Mouse (Mus musculus) adrenal gland, postnatal 25 days (tissue): Measurements from ENCODE around the gene Trove2. TPM values are rescaled to one million over a fixed set of nuclear protein-coding genes. Genes with fewer than 3 reads are reported as not detected.
A peak's percentile ranks its signal among the peaks of the same experiment; 100 is the strongest.

ENCODE experiments used
- DNase-seq: peaks from one replicate; pipeline ENCODE4 v3.0.0; 2021; ENCODE audit warnings: mixed read lengths
- long read RNA-seq: library from polyadenylated mRNA; stranded (forward); transcript quantifications from one replicate; pipeline ENCODE4 v2.0.0, GENCODE M21; 2021
- total RNA-seq: library from RNA; stranded (reverse); gene quantifications from 2 replicates; pipeline ENCODE4 v1.2.3, GENCODE M21; 2021

Trove2 gene
- total RNA-seq, result 13.2 and 14.6 TPM in 2 replicates
- long read RNA-seq, full-length matches to known transcripts, result 23 of 27 reads
- long read RNA-seq, partial matches to known transcripts, result 1 of 27 reads
- long read RNA-seq, other reads (novel, unspliced or antisense), result 3 of 27 reads

DNA sequence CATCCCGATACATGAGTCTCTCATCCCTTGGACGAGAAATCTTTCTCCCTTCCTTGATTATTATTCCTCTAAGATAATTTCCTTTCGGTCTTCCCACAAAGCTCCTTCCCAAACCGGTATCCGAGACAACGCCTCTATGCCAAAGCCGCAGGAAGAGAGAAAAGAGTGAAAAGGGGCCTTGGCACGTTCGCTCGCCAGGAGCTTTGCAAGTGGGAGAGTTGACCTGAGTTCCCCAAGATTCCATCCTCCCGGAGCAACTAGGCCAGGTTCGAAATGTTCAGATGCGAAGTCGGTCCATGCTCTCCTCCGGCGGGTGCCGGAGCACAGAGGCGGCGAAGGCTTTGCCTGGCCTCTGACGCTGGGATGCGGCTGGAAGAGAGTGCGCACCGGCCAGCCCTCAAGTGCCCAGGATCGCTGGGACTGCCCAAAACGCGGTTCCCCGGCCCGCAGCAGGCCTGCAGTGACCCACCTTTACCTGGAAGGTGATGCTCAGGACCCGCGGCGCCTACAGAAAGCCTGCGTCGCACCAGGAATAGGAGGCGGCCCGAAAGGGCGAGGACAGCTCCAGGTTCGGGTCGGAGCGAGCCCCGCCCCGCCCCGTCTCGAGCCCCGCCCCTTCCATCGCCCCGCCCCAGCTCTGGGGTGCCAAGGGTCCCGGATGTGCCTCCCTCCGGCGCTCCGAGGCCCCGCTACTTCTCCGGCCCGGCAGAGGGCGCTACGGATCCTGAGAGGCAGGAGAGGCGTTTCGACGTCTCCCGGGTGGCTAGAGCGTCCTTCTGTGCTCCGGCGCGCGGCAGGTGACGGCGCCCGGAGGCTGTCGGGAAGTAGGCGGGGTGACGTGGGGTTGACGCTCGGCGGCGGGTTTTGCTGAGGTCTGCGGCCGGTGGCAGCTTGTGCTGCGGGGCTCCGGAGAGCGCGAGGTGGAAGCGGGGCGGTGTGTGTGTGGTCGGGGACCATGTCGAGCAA, at the start of gene Trove2, which contains the start of gene Uchl5:
Gene Trove2, minus strand, starts transcription at position 623 of the 966 bp plus-strand sequence.
Gene Uchl5, plus strand, starts transcription at position 827 of the 966 bp plus-strand sequence.
- DNase-seq, result peak; percentile 98

DNA sequence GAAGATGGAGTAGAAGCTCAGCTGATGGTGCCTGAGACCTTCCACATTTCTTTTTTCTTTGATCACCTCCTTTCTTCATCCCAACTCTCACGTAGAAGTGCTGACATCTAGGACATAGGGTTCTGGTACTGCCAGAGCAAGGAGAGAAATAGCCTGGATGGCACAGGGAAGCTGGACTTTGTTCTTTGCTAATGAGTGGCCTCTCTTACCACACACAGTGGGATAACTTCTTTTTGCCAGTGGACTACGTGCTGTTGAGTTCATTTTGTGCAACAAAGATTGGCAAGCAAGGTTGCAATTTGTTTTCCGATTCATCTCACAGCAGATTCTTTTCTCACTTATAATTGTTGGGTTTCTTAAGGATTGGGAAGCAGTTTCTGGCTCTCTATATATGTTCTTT, 45.8 kb upstream of the Trove2 start:
- no peak for DNase-seq

GRCm38 (mm10) chr1:143820096-143820877, 43.4 kb upstream of the Trove2 start:
- no peak for DNase-seq

DNA sequence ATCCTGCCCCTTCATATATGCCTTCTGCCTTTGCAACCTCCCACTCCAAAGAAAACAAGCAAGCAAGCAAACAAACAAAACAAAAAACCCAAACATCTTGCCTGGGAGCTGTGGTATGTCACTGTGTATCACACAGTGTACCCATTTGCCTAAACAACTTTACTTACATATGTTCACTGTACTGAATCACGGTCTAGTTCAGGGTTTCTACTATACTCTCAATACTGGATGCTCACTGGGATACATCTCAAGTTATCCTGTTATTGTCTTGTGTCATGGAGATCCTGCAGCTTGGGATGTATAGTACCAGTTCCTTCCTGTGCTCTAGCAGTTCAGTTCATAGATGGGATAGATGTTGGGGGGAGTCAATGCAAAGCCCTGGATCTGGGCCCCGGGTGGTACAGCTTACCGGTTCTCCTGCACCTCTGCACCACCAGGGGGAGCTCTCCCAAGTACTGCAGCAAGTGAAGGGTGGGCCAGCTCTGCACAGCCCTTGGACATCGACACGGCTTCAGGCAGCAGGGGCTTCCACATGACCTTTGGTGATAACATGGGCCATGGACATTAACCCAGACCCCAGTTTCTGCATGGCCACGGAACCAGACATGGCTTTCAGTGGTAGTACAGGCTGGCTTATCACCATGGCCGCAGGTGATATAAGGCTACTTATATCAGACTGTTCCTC, 37.0 kb upstream of the Trove2 start:
- peak; percentile 87 for DNase-seq

- no peak for DNase-seq
Measured at GRCm38 (mm10) chr1:143809062-143809461, 32.2 kb upstream of the Trove2 start.

DNA sequence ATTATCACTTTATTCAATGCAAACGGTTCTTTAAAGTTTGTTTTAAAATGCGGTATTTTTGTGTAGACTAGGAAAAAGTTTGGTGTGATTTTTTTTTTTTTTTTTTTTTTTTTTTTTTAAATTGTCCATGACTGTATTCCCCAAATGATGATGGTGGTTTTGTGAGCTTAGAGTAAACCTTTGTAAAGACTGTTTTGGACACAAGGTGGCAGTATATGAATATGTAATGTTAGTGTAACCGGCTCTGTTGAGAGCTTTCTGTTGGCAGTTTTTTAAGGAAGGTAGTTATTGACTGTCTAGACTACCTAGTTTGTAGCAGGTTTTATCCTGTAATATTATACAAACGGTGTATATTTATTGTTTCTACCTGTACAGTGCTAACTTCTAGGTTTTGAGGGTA, 26.7 kb upstream of the Trove2 start:
- DNase-seq, result no peak

GRCm38 (mm10) chr1:143788584-143789227, 11.8 kb upstream of the Trove2 start:
- DNase-seq, result peak; percentile 50

DNA sequence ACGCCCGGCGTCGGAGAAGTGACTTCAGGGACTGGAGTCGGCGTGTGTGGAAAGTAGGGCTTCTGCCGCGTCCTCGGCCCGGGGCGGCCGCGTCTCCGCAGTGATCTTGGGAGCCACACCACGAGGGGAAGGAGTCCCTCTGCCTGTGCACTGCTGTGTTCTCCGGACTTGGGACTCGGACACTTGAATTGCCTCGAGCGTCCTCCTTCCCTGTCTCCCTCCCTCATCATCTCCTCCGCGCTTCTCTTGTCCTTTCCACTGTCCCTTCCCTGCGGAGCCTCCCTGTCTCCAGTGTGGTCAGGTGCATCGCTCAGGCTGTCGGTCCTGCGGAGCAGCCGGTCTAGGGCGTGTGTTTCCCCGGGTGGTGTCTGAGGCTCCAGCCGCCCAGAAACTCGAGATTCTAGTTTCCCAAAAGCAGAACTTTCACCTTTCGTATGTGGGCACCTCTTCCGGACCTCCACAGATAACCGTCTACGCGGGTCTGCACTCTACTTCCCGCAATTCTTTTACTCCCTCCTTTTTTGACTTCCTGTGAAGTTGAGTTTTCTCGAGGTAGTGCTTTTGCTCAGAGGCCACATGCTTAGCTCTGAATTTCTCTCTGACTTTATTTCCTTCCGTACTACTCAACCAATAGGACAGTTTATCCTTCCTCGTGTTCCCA, 820 bp upstream of the Trove2 start:
- DNase-seq, result peak; percentile 22

DNA sequence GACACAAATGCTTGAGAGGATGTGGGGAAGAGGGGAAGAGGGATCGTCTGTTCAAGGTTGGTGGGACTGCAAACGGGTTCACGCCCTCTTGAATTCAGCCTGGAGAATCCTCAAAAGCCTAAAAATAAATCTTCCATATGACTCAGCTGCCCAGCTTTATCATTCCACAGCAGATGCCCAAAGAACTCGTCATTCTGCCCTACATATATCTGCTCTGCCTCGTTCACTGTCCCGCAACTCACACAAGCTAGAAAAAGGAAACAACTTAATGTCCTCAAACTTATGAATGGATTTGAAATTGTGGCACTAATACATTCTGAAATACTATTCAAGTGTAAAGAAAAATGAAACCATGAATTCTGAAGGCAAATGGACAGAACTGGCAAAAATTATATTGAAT, 3.0 kb downstream of the Trove2 start:
- DNase-seq, result no peak

DNA sequence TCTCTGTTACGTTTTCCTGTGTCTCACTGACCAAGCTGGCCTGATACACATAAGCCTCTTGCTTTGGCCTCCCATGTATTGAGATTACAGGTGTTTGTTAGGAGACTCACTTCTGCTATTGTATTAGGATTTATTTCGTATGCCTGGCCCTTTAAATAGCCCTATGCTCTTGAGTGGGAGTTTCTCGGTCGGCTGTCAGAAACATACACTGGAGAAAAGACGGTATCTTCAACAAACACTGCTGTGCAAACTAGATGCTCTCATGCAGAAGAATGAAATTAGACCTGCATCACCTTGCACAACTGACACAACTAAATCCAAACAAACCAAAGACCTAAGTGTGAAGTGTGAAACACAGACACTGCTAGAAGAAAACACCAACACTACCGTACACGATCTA, 3.8 kb downstream of the Trove2 start:
- no peak for DNase-seq

DNA sequence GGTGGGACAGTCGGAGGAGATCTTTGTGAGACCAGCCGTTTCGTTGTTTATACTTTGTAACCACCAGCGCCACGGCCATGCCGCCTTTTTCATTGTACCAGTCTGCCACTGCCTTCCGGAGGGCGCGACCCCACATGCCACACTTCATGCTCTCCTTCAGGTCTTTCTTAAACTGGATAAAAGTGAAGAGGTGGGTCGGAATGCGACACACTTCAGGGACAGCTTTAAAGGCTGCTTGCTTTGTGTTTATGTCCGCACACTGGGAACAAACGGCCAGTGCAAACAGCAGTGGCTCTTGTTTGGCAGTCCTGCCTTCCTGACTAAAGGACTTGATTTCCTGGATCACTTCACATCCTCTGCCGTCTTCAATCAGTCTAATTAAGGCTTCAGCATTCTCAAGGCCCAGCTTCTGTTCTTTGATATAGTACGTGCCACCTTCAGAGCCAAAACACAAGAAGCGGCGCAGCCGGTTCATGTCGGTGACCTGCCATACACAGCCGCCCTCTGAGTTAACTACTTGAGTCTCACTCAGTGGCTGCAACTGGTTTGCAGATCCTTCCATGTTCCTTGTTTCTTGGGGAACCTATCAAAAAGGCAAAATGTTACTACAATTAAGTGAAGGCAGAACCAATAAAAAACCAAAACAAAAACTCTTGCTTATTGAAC, 6.3 kb downstream of the Trove2 start:
- no peak for DNase-seq

DNA sequence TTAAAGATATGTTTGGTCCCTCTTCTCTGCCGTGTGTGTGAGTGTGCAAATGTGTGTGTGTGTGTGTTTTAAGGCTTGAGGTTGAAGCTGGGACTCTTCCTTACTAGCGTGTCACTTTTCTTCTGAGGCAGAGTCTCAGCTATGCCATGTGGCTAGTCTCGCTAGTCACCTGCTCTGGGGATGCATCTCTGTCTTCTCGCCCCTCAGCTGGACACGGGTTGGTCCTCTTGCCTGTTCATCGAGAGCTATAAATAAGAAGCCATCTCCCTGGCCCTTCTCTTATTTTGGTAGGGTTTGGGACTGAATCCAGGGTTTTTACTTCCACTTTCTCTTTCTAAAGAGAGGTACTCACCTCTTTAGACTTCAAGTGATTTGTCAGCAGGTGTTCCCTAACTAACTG, 10.6 kb downstream of the Trove2 start:
- DNase-seq, result no peak

DNA sequence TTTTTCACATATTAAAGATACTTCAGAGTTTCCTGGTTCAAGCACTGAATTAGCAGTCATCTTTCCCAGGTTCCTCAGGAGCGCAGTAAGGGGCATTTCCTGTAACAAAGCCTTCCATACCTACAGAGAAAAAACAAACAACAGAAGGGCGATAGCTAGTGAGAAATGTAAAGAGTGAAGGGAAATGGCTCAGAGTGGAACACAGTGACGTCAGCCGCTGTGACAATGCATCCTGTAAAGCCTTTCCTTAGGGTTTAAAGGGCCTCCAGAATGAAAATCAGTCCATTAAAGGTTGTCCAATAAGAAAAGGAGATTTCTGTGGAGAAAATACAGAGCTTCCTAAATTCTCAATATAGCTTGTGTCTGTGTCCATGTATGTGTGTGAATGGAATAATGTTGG, 11.1 kb downstream of the Trove2 start:
- DNase-seq, result no peak

DNA sequence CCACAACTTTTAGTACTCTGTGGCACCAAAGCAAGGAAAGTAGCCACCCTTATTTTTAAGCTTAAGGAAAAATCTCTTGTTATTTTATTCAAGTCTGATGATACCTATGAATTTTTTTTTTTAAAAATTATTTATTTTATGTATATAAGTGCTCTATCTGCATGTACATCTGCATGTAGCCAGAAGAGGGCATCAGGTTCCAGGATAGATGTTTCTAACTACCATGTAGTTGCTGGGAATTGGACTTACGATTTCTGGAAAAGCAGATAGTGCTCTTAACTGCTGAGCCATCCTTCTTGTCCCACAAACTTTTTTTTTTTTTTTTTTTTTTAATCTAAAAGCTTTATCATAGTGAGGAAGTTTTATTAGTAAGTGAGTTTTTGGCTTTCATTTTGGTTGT, 12.4 kb downstream of the Trove2 start:
- no peak for DNase-seq

DNA sequence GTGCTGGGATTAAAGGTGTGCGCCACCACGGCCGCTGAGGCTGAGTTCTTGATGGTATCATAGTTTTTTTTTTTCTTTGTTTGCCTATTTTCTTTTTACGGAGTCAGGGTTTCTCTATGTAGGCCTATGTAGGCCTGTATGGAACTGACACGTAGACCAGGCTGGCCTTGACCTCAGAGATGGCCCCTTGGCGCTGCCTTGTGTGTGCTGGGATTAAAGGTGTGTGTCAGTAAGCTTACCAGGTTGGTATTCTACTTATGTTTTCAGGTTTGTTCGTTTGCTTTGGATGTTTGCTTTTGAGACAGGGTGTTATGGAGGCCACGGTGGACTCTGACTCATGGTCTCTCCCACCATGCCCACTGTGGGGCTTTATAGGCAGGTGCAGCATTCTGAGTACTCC, 14.7 kb downstream of the Trove2 start:
- no peak for DNase-seq

DNA sequence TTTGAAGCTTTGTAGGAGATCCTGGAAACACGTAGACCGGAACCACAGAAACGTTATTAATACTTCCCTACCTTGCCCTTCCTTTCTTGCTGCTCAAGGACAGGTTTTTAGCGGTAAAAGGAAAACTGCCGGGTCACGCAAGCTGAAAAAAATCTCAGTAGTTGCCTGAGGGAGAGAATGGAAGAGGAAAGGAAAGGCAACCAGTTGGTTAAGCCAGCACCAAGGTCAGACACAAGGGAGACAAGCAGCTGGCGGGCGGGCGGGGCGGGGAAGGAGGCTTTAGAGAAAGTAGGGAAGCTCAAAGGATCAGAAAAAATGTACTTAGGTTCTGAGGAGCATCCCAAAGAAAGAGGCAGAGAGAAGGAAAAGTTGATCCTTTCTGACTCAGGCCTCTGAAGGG, 31.0 kb downstream of the Trove2 start:
- no peak for DNase-seq

DNA sequence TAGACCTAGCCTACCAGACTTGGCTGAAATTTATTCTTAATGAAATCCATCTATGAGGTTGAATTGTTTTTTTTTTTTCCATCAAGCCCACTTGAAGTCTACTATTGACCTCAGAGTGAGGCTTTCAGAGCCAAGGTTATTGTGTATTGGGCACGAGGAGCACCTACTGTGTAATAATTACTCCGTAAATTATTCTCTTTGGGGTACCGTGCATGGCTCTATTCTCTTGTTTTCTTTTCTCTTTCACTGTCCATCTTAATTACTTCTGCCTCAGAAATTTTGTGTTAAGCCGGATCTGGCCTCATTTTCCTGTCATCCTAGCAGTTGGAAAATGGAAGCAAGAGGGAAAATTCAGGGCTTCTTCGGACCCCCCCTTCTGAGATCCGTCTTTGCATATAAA, 34.7 kb downstream of the Trove2 start:
- no peak for DNase-seq

DNA sequence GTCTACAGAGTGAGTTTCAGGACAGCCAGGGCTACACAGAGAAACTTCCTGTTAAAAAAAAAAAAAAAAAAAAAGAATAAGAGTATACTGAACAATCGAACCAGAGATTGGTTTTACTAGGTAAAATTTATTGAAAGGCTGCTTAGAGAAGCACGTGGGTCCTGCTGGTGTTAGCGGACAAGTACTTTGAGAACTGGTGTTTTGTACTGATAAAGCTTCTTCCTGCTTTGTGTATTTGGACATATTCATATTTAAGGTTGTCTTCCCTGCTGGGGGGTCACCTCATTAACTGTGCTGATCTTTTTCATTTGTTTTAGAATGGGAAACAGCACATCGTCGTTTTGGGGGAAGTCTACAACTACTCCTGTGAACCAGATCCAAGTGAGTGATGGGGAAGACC, 35.5 kb downstream of the Trove2 start:
- DNase-seq, result no peak

- no peak for DNase-seq
Measured at GRCm38 (mm10) chr1:143740581-143740980, 36.3 kb downstream of the Trove2 start.
